Mouse (Mus musculus) layer of hippocampus, postnatal 10 days (tissue): ENCODE data around the gene Arhgef28. TPM values are rescaled to one million over a fixed set of nuclear protein-coding genes. Genes with fewer than 3 reads are reported as not detected.
A peak's percentile ranks its signal among the peaks of the same experiment; 100 is the strongest.

Experiments used
- DNase-seq, 2 experiments: peaks; one replicate each; pipeline ENCODE4 v3.0.0; 2021; ENCODE audit warnings: low spot score in 2 of 2
- total RNA-seq, 2 experiments: library from RNA; stranded (reverse); gene quantifications; 2 replicates each; pipeline ENCODE4 v1.2.3; 2021

Gene Arhgef28
- total RNA-seq, 2 experiments from 2014 or later: 76.3 to 80.5 TPM

- DNase-seq: no peak
These were observed 21.6 kb downstream of the Arhgef28 start for GRCm38 (mm10) chr13:98184632-98185031.

- no peak for DNase-seq
These were observed 22.9 kb downstream of the Arhgef28 start for GRCm38 (mm10) chr13:98183157-98183878.

DNA sequence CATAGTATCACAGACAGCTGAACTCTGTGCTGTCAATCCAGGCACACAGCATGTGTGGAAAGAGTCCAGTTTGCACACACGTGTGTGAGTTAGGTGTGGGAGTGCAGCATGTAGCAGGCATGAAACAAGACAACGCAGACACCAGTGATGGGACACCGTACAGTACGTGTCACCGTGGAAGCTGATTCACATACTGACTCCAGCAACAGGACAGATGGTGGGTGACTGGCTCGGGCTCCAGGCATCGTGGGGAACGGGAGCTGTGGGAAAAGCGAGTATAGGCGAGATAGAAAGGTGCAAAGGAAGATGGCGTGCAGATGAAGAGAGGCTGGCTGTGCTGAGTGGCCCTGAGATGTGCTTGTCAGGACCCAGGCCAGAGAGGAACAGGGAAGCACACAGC is 23.9 kb downstream of the Arhgef28 start:
- no peak for DNase-seq

- no peak for DNase-seq
These were observed 25.6 kb downstream of the Arhgef28 start for GRCm38 (mm10) chr13:98180636-98181035.

- no peak for DNase-seq
These were observed 30.8 kb downstream of the Arhgef28 start for GRCm38 (mm10) chr13:98175323-98176007.

DNA sequence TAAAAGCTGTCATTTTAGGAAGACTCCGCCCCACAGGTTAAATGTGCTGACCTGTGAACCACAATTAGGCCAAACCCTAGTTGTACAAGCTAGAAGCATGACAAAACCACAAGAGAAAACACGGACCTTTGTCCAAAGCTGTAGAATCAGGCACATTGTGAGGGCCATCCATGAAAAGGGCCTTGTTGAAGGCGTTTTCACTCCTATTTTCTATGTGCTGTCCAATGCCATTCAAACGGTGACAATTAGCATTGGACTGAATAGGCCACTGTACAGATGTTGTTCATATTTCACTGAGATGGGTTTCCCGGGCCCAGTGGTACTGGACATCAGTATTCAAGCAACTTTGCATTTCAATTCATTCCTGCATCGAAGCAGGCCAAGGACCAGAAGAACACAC is 33.2 kb downstream of the Arhgef28 start:
- DNase-seq: no peak

GRCm38 (mm10) chr13:98172365-98172764 is 33.9 kb downstream of the Arhgef28 start:
- no peak for DNase-seq

- DNase-seq: peak; percentile 34 to 44
These were observed 34.5 kb downstream of the Arhgef28 start for GRCm38 (mm10) chr13:98171706-98172105.

- peak; percentile 40 to 60 for DNase-seq
These were observed 35.0 kb downstream of the Arhgef28 start for GRCm38 (mm10) chr13:98171257-98171656.

- DNase-seq: no peak
These were observed 41.4 kb downstream of the Arhgef28 start for GRCm38 (mm10) chr13:98164878-98165277.

- DNase-seq: no peak
These were observed 44.7 kb downstream of the Arhgef28 start for GRCm38 (mm10) chr13:98161496-98161895.

DNA sequence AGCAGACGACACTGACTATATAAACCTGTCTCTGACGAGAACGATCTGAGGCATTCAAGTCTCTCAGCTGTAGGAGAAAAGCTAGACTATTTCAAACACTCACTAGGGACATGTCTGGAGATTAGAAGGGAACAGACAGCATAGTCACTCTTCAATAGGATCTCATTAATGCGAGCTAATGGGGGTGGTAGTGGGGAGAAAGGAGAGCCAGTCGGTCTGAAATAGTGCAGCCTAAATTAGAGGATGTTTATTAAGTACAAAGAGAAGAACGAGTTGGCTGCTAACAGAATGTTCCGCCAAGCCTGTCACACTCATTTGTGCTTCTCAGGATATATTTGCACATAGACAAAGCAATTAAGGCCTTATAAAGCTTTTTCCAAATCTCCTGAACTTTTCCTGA is 49.6 kb downstream of the Arhgef28 start:
- no peak for DNase-seq

DNA sequence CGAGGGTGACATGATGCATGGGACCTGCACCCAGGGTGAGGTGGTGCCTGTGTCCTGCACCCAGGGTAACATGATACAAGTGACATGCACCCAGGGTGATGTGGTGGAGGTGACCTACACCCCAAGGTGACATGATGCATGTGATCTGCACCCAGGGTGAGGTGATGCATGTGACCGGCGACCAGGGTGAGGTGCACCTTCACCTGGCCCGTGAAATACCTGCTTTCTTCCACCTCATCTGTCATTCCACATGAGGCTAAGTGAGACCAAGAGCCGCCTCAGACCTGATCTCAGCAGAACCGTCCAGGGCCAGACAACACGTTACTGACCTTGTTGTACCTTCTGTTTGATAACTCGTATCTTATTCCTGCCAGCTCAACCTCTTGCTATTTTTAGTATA is 53.5 kb downstream of the Arhgef28 start:
- no peak for DNase-seq

DNA sequence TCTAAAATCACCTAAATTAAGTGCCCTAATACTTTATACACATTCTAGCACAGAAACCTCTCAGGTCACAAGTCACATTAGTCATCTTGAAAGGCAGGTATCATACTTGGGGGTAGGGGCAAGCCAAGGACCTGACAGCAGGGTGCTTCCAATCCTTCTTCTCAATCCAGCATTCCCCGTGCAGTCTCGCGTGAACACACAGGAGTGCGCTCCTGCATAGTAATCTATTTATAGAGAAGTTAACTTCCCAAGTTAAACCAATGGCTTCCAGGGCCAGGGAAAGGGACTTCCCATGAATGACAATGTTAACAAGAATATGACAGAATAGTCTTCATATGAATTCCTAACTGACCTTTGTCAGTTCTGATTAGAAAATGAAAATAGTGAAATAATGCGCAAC is 58.7 kb downstream of the Arhgef28 start:
- DNase-seq: no peak

GRCm38 (mm10) chr13:98146573-98147160 is 59.6 kb downstream of the Arhgef28 start:
- DNase-seq: no peak

DNA sequence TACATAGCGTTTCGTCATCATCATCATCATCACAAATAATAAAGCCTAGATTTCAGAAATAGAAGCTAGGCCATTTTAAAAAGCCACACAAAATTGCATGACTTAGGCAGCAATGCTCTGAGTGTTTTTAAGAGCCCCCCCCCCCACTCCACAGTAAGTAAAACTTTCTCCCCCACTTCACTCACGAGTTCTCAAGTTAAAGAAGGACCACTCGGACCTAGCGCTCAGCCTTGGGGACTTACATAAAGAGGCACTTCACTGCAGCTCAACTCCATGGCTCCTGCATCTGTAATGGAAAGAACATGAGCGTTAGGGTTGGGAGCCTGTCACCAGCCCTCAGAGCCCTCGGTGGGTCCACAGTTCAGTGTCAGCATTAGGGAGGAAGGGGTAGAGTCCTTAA is 60.9 kb downstream of the Arhgef28 start:
- DNase-seq: no peak

DNA sequence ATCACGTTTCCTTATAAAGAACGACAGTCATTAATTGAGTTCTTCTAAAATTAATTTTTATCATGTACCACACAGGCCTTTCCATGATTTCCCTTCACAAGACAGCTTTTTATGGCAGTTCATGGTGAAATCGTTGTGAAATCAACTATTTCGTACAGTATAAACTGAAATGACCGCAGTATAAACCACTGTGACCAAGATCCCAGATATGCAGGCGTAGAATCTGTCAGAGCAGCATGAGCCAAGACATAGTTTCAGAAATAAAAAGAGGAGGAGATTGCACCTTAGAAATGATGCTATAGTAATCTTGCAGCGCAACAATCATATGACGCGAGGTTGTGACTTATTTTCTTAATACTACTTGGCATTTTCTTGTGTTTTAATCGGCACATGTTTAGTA is 63.2 kb downstream of the Arhgef28 start:
- DNase-seq: no peak

- no peak for DNase-seq
These were observed 65.6 kb downstream of the Arhgef28 start for GRCm38 (mm10) chr13:98140626-98141025.

- no peak for DNase-seq
These were observed 67.5 kb downstream of the Arhgef28 start for GRCm38 (mm10) chr13:98138786-98139185.

DNA sequence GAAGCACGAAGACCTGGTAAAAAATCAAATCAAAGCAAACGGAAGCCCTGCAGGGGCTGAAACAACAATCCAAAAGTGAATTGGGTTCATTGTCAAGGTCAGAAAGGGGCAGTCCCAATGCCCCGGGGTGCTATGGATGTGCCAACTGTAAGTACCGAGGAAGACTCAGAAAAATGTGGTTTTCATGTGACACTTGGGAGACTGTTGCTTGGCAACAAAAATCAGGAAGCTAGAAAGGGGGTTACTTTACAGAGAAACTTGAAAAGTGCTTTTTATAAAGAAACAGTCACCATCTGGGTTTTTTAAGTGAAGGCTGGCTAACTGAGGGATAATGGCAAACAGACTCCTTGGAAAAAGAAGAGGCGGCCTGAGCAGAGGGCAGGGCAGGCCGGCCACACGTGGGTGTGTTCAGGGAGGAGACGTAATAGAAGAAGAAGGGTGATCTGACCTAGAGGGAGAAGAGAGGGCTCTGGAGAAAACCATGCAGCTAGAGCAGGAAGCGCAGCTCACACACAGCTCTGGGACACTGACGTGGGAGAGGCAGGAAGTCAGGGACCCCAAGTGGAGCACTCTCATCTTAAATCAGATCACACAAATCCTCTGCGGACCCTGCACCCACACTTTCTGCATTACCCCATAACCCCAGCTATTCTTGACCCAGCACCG is 70.2 kb downstream of the Arhgef28 start:
- no peak for DNase-seq

GRCm38 (mm10) chr13:98132951-98133350 is 73.3 kb downstream of the Arhgef28 start:
- DNase-seq: no peak

- DNase-seq: no peak
These were observed 74.0 kb downstream of the Arhgef28 start for GRCm38 (mm10) chr13:98132264-98132663.
